Mouse (Mus musculus): Measurements from ENCODE around the gene Ackr1.

GRCm38 (mm10) chr1:173359590-173360290, 26.2 kb upstream of the Ackr1 start:
- TF ChIP-seq POLR2A (IDR thresholded peaks at IDR 0.05; ENCODE audit: borderline replicate concordance, insufficient read depth, low read length) (no peak), CTCF (IDR thresholded peaks at IDR 0.05; ENCODE audit: borderline replicate concordance, insufficient read depth, low read depth, low read length) (no peak)
